Comparison of ENCODE assay signal across 15 mouse cellular contexts in the genomic region with DNA sequence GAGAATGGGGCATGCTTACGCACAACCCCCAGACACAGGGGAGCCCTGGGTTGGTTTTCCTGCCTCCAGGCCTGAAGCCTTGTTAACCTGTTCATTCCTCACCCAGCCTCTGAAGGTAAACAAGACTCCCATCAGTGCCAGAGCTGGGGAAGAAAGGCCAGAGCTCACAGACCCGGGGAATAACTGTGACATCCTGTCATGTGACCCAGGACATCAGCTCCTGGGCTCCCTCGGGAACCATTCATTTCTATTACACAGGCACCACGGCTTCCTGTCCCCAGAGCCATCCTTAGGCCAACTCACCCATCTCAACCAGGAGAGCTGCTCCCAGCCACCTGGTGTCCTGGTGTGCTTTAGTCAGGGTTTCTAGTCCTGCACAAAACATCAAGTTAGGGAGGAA. TPM values are rescaled to one million over a fixed set of nuclear protein-coding genes. Genes with fewer than 3 reads are reported as not detected.
A peak's percentile ranks its signal among the peaks of the same experiment; 100 is the strongest.
DNase-seq lines count a peak whose midpoint lies in the region; ATAC-seq and TF ChIP-seq lines count a peak whose summit lies in the region.
"Had no signal": no experiment of that assay in that cellular context is flagged by ENCODE, and none has a peak within 500 bp of the region (broad histone marks: within the 10 kb centered on the region; RNA-seq: fewer than 3 reads in every experiment).

No protein-coding gene starts in this region.

- no peak for ATAC-seq in kidney, embryonic 15.5 days (replicated peaks; ENCODE audit: low FRiP score)
- no peak for ATAC-seq in CD4-positive, CD25-positive, alpha-beta regulatory T cell, adult 4 months
- ATAC-seq: inflammation-experienced regulatory T-cells, adult 6 months; Patski had no signal

- H3K27ac ChIP-seq in kidney, embryonic 15.5 days = 0 out of 2 replicates have a peak overlapping the region, but pooled peaks have one; percentile 42
- H3K27ac ChIP-seq: heart, embryonic 13.5 days; limb, embryonic 13.5 days; liver, embryonic 15.5 days had no signal

- peaks cover 7% of the 10 kb centered on the region; the same call in 1 of the 2 replicates for H3K4me1 ChIP-seq in kidney, embryonic 15.5 days
- peaks cover 42% of the 10 kb centered on the region for H3K4me1 ChIP-seq in E14TG2a.4 (replicated peaks; ENCODE audit: low read depth, low read length)
- H3K4me1 ChIP-seq: limb, embryonic 13.5 days; liver, embryonic 15.5 days had no signal

- no peak overlapping the region for H3ac ChIP-seq in C2C12 (ENCODE audit: control insufficient read depth, insufficient read length, low read depth)

- H3K79me2 ChIP-seq in C2C12 (ENCODE audit: control insufficient read depth, insufficient read depth) = no peaks in the 10 kb centered on the region

- TF ChIP-seq CTCF in C2C12 (IDR thresholded peaks at IDR 0.05; ENCODE audit: control insufficient read depth, insufficient read depth, insufficient read length) (no peak), E14TG2a.4 (conservative IDR thresholded peaks at IDR 0.05; ENCODE audit: low read length) (no peak)

- DNase-seq in kidney, adult 8-10 months = no peak
- peak; percentile 54 for DNase-seq in embryo, embryonic 11 days
- DNase-seq in adrenal gland, adult 2 months = no peak
- DNase-seq: adrenal gland, postnatal 14 days; cerebellum, postnatal 10 days had no signal

- H3K36me3 ChIP-seq in kidney, embryonic 15.5 days = no peaks in the 10 kb centered on the region
- H3K36me3 ChIP-seq in C2C12 (ENCODE audit: control insufficient read depth, insufficient read depth) (no peaks in the 10 kb centered on the region), E14TG2a.4 (ENCODE audit: insufficient read depth, low read length) (no peaks in the 10 kb centered on the region)
- H3K36me3 ChIP-seq: heart, embryonic 13.5 days; limb, embryonic 13.5 days; liver, embryonic 15.5 days had no signal

- 24% methylated on average over 4 of the region's 4 CpGs for WGBS in kidney, embryonic 15.5 days

- no peak overlapping the region for H3K9ac ChIP-seq in kidney, embryonic 15.5 days
- H3K9ac ChIP-seq: heart, embryonic 13.5 days; limb, embryonic 13.5 days; liver, embryonic 15.5 days had no signal

- no peaks in the 10 kb centered on the region for H3K27me3 ChIP-seq in kidney, embryonic 15.5 days
- no peaks in the 10 kb centered on the region for H3K27me3 ChIP-seq in C2C12 (ENCODE audit: control insufficient read depth, insufficient read depth, insufficient read length)
- 0 out of 2 replicates have a peak, but pooled peaks cover 2% of the 10 kb centered on the region for H3K27me3 ChIP-seq in E14TG2a.4 (ENCODE audit: insufficient read depth, low read length)
- H3K27me3 ChIP-seq: heart, embryonic 13.5 days; limb, embryonic 13.5 days; liver, embryonic 15.5 days; Patski had no signal

- no peaks in the 10 kb centered on the region for H3K9me3 ChIP-seq in kidney, embryonic 15.5 days (replicated peaks)
- H3K9me3 ChIP-seq in E14TG2a.4 (ENCODE audit: low read length) = no peaks in the 10 kb centered on the region
- H3K9me3 ChIP-seq: heart, embryonic 13.5 days; limb, embryonic 13.5 days; liver, embryonic 15.5 days had no signal

- no peak overlapping the region for H3K4me2 ChIP-seq in kidney, embryonic 15.5 days
- H3K4me2 ChIP-seq: heart, embryonic 13.5 days; limb, embryonic 13.5 days; liver, embryonic 15.5 days had no signal

- no peaks in the 10 kb centered on the region for H3K79me3 ChIP-seq in C2C12 (ENCODE audit: low read depth)

- H3K4me3 ChIP-seq in kidney, embryonic 15.5 days (replicated peaks) = no peak overlapping the region
- H3K4me3 ChIP-seq in C2C12 (ENCODE audit: insufficient read depth, poor library complexity, severe bottlenecking) (no peak overlapping the region), E14TG2a.4 (replicated peaks; ENCODE audit: low read length) (peak overlapping the region; percentile 51)
- H3K4me3 ChIP-seq: heart, embryonic 13.5 days; limb, embryonic 13.5 days; liver, embryonic 15.5 days had no signal

TF ChIP-seq in C2C12, 6 proteins besides CTCF, POLR2A, EP300 and RAD21:
- TF ChIP-seq MYOD1 (IDR thresholded peaks at IDR 0.05; ENCODE audit: control insufficient read depth, insufficient read length, low read depth) = no peak
- TF ChIP-seq MAX (IDR thresholded peaks at IDR 0.05) = no peak
- no peak for TF ChIP-seq CEBPB (IDR thresholded peaks at IDR 0.05; ENCODE audit: low read depth)
- TF ChIP-seq FOSL1 (IDR thresholded peaks at IDR 0.05; ENCODE audit: insufficient read depth, low read length, poor library complexity, severe bottlenecking) = no peak
- TF ChIP-seq USF1 (IDR thresholded peaks at IDR 0.05; ENCODE audit: low read depth) = peak; percentile 45
TF ChIP-seq in C2C12: peak in this region for 1.

RNA-seq across cellular contexts. Expression of a gene that starts 27.8 kb away (rescaled TPM):
- polyA plus RNA-seq in kidney, embryonic 15.5 days (2015; fragmentation: Nextera tagmentation; extraction: Ambion mirVana) = 9.8 and 13.6 TPM in 2 replicates
- 2.6 TPM for polyA plus RNA-seq in C2C12 (2012; fragmentation: generic; extraction: Trizol)
- 100 to 1,000 TPM in 1 of 2 experiments, 10 to 100 TPM in 1; 95.3 to 270 TPM for total RNA-seq in adrenal gland, adult 2 months (2021)
- 38.0 and 59.1 TPM in 2 replicates for polyA plus RNA-seq in adrenal gland, adult 2 months (2012; rRNA removed)
- polyA plus RNA-seq in CD4-positive, CD25-positive, alpha-beta regulatory T cell, adult 4 months (2017; shearing (Covaris generic)) = under 1 TPM; 0.11 to 0.34 TPM
- total RNA-seq: hematopoietic stem cell, adult 5-6 weeks had no signal
